Mouse (Mus musculus) lung, embryonic 16.5 days (tissue): ENCODE results near the gene Natd1. TPM values are rescaled to one million over a fixed set of nuclear protein-coding genes. Genes with fewer than 3 reads are reported as not detected.

ENCODE experiments used
- ATAC-seq: fragments of 200-750 bp; cut with Nextera tagmentation; 2 replicates; pipeline ENCODE4 v1.8.0; 2017; ENCODE audit warnings: low read depth, mild to moderate bottlenecking, moderate library complexity
- H3K27ac ChIP-seq: fragments of 300-500 bp; sonication (generic); 2 replicates; pipeline ENCODE4 v1.5.1; 2014; ENCODE audit warnings: mild to moderate bottlenecking, control low read depth, low read length
- H3K27me3 ChIP-seq: fragments of 300-500 bp; sonication (generic); 2 replicates; pipeline ENCODE4 v1.6.1; 2014; ENCODE audit warnings: low read depth, low read length, mixed read lengths; ENCODE audit not compliant: control insufficient read depth, insufficient read depth
- H3K36me3 ChIP-seq: fragments of 300-500 bp; sonication (generic); 2 replicates; pipeline ENCODE4 v1.6.1; 2014; ENCODE audit warnings: low read length; ENCODE audit not compliant: control insufficient read depth, insufficient read depth
- H3K4me1 ChIP-seq: fragments of 300-500 bp; sonication (generic); replicated peaks from 2 replicates; pipeline ENCODE4 v1.6.1; 2014; ENCODE audit warnings: low read length, mixed read lengths; ENCODE audit not compliant: control insufficient read depth, insufficient read depth
- H3K4me2 ChIP-seq: fragments of 300-500 bp; sonication (generic); 2 replicates; pipeline ENCODE4 v1.6.1; 2014; ENCODE audit warnings: low read depth, low read length, control low read depth
- H3K4me3 ChIP-seq: fragments of 300-500 bp; sonication (generic); 2 replicates; pipeline ENCODE4 v1.5.1; 2014; ENCODE audit warnings: mild to moderate bottlenecking, low read length, control low read depth
- H3K9ac ChIP-seq: fragments of 300-500 bp; sonication (generic); 2 replicates; pipeline ENCODE4 v1.6.1; 2014; ENCODE audit warnings: low read length, control low read depth
- H3K9me3 ChIP-seq: fragments of 300-500 bp; sonication (generic); 2 replicates; pipeline ENCODE4 v1.6.1; 2016; ENCODE audit warnings: low read length; ENCODE audit not compliant: control insufficient read depth
- WGBS: fragments of 180-500 bp; shearing (Covaris S2); extraction: QIAGEN DNeasy Blood & Tissue Kit; methylation state at CpG from one replicate; pipeline ENCODE4 v1.1.7; 2014; 5-methylcytosine and 5-hydroxymethylcytosine counted together
- polyA plus RNA-seq: library from polyadenylated mRNA; unstranded; fragments of >200 nt; fragmentation: Nextera tagmentation; extraction: Ambion mirVana; gene quantifications from 2 replicates; pipeline ENCODE4 v1.2.1, GENCODE M21; 2015

The Natd1 gene
- polyA plus RNA-seq, 1 experiment from 2014 or later, result 21.6 TPM

- Histone ChIP-seq H3K27me3 (no peaks in the 10 kb centered on the region), H3K9me3 (no peaks in the 10 kb centered on the region), H3K9ac (no peak overlapping the region), H3K27ac (no peak overlapping the region), H3K4me2 (no peak overlapping the region), H3K36me3 (peaks cover 30% of the 10 kb centered on the region), H3K4me3 (no peak overlapping the region), H3K4me1 (no peaks in the 10 kb centered on the region; the same call in 1 of the 2 replicates)
- ATAC-seq, result no peak
- 85% methylated on average over 5 of the region's 5 CpGs for WGBS
These were observed 37.3 kb upstream of the Natd1 start for GRCm38 (mm10) chr11:60951896-60952295.

- Histone ChIP-seq H3K4me2 (no peak overlapping the region), H3K36me3 (peaks cover 33% of the 10 kb centered on the region), H3K27ac (no peak overlapping the region), H3K4me3 (no peak overlapping the region), H3K4me1 (peaks cover 17% of the 10 kb centered on the region), H3K9me3 (no peaks in the 10 kb centered on the region), H3K27me3 (no peaks in the 10 kb centered on the region), H3K9ac (no peak overlapping the region)
- 81% methylated on average over 4 of the region's 4 CpGs for WGBS
- no peak for ATAC-seq
These were observed 30.5 kb upstream of the Natd1 start for GRCm38 (mm10) chr11:60945003-60945402.

GRCm38 (mm10) chr11:60942263-60943015, 27.9 kb upstream of the Natd1 start:
- H3K4me1 ChIP-seq, result peaks cover 17% of the 10 kb centered on the region
- H3K9ac ChIP-seq, result no peak overlapping the region
- H3K9me3 ChIP-seq, result no peaks in the 10 kb centered on the region
- H3K4me3 ChIP-seq, result no peak overlapping the region
- no peak overlapping the region for H3K4me2 ChIP-seq
- H3K27ac ChIP-seq, result no peak overlapping the region
- no peak for ATAC-seq
- peaks cover 28% of the 10 kb centered on the region for H3K36me3 ChIP-seq
- WGBS, result 80% methylated on average over 9 of the region's 9 CpGs
- H3K27me3 ChIP-seq, result no peaks in the 10 kb centered on the region

- Histone ChIP-seq H3K27ac (peak overlapping the region; percentile 87), H3K9me3 (no peaks in the 10 kb centered on the region), H3K4me3 (no peak overlapping the region), H3K4me2 (peak overlapping the region; percentile 21; the same call in 1 of the 2 replicates), H3K27me3 (no peaks in the 10 kb centered on the region), H3K4me1 (peaks cover 17% of the 10 kb centered on the region), H3K9ac (no peak overlapping the region), H3K36me3 (peaks cover 17% of the 10 kb centered on the region)
- peak; percentile 93 for ATAC-seq
- 46% methylated on average over 9 of the region's 9 CpGs for WGBS
These were observed 26.8 kb upstream of the Natd1 start for GRCm38 (mm10) chr11:60941370-60941769.

- ATAC-seq, result no peak
- no peaks in the 10 kb centered on the region for H3K27me3 ChIP-seq
- no peak overlapping the region for H3K4me2 ChIP-seq
- peak overlapping the region; percentile 87 for H3K27ac ChIP-seq
- 74% methylated on average over 5 of the region's 5 CpGs for WGBS
- peaks cover 21% of the 10 kb centered on the region for H3K4me1 ChIP-seq
- no peak overlapping the region for H3K4me3 ChIP-seq
- no peaks in the 10 kb centered on the region for H3K9me3 ChIP-seq
- peak overlapping the region; percentile 17; the same call in 1 of the 2 replicates for H3K9ac ChIP-seq
- H3K36me3 ChIP-seq, result peaks cover 13% of the 10 kb centered on the region
These were observed 26.0 kb upstream of the Natd1 start for GRCm38 (mm10) chr11:60940501-60940900.

GRCm38 (mm10) chr11:60939487-60939886, 24.9 kb upstream of the Natd1 start:
- Histone ChIP-seq H3K4me1 (peaks cover 24% of the 10 kb centered on the region), H3K9ac (no peak overlapping the region), H3K36me3 (peaks cover 12% of the 10 kb centered on the region), H3K9me3 (no peaks in the 10 kb centered on the region), H3K27me3 (no peaks in the 10 kb centered on the region), H3K4me2 (no peak overlapping the region), H3K27ac (no peak overlapping the region), H3K4me3 (no peak overlapping the region)
- ATAC-seq, result no peak
- WGBS, result 92% methylated on average over 3 of the region's 3 CpGs

- no peak for ATAC-seq
- Histone ChIP-seq H3K27ac (no peak overlapping the region), H3K9ac (no peak overlapping the region), H3K27me3 (no peaks in the 10 kb centered on the region), H3K9me3 (no peaks in the 10 kb centered on the region), H3K4me1 (peaks cover 39% of the 10 kb centered on the region), H3K4me2 (no peak overlapping the region), H3K36me3 (no peaks in the 10 kb centered on the region), H3K4me3 (no peak overlapping the region)
- 64% methylated on average over 3 of the region's 3 CpGs for WGBS
These were observed 23.1 kb upstream of the Natd1 start for GRCm38 (mm10) chr11:60937611-60938010.

GRCm38 (mm10) chr11:60935975-60936373, 21.4 kb upstream of the Natd1 start:
- ATAC-seq, result no peak
- H3K36me3 ChIP-seq, result no peaks in the 10 kb centered on the region
- peaks cover 32% of the 10 kb centered on the region for H3K4me1 ChIP-seq
- no peaks in the 10 kb centered on the region for H3K9me3 ChIP-seq
- no peaks in the 10 kb centered on the region for H3K27me3 ChIP-seq
- H3K9ac ChIP-seq, result no peak overlapping the region
- H3K4me3 ChIP-seq, result no peak overlapping the region
- H3K27ac ChIP-seq, result no peak overlapping the region
- WGBS, result 66% methylated on average over 4 of the region's 4 CpGs
- no peak overlapping the region for H3K4me2 ChIP-seq

GRCm38 (mm10) chr11:60935326-60935974, 20.9 kb upstream of the Natd1 start:
- Histone ChIP-seq H3K27me3 (no peaks in the 10 kb centered on the region), H3K4me3 (no peak overlapping the region)
- 55% methylated on average over 7 of the region's 7 CpGs for WGBS

More at GRCm38 (mm10) chr11:60935326-60935974, 20.9 kb upstream of the Natd1 start:
- H3K4me1 ChIP-seq, result peaks cover 32% of the 10 kb centered on the region
- H3K27ac ChIP-seq, result no peak overlapping the region
- H3K4me2 ChIP-seq, result peak overlapping the region; percentile 12; the same call in 1 of the 2 replicates
- no peak for ATAC-seq
- no peak overlapping the region for H3K9ac ChIP-seq
- H3K9me3 ChIP-seq, result no peaks in the 10 kb centered on the region
- H3K36me3 ChIP-seq, result no peaks in the 10 kb centered on the region
